In genomic region chr16:4682628-4683179, GRCm38 (mm10) we compare ENCODE assay signal across 8 mouse cellular contexts. TPM values are rescaled to one million over a fixed set of nuclear protein-coding genes. Genes with fewer than 3 reads are reported as not detected.
DNase-seq lines count a peak whose midpoint lies in the region; ATAC-seq and TF ChIP-seq lines count a peak whose summit lies in the region.

No protein-coding gene starts in this region.

- peaks cover 11% of the 10 kb centered on the region for H3K36me3 ChIP-seq in hindbrain, embryonic 10.5 days
- H3K36me3 ChIP-seq in hindbrain, embryonic 11.5 days (ENCODE audit: control insufficient read depth, insufficient read depth, low read length): no peaks in the 10 kb centered on the region
- peaks cover 2% of the 10 kb centered on the region; the same call in 1 of the 2 replicates for H3K36me3 ChIP-seq in hindbrain, embryonic 16.5 days (ENCODE audit: control insufficient read depth, insufficient read depth, low read length)
- peaks cover 3% of the 10 kb centered on the region; the same call in 1 of the 2 replicates for H3K36me3 ChIP-seq in midbrain, embryonic 15.5 days (replicated peaks)

- no peak for TF ChIP-seq POLR2A in bone marrow macrophage, adult 2 months (IDR thresholded peaks at IDR 0.05; ENCODE audit: borderline replicate concordance, low read depth, low read length)

- no peak overlapping the region; the same call in 1 of the 2 replicates for H3K9ac ChIP-seq in hindbrain, embryonic 11.5 days (ENCODE audit: low read depth, low read length)
- H3K9ac ChIP-seq in hindbrain, embryonic 16.5 days (ENCODE audit: low read depth, low read length): no peak overlapping the region
- no peak overlapping the region for H3K9ac ChIP-seq in midbrain, embryonic 15.5 days

- 0 out of 2 replicates have a peak, but pooled peaks cover 4% of the 10 kb centered on the region for H3K27me3 ChIP-seq in hindbrain, embryonic 10.5 days (ENCODE audit: insufficient read depth, poor library complexity, severe bottlenecking)
- H3K27me3 ChIP-seq in hindbrain, embryonic 11.5 days (ENCODE audit: control insufficient read depth, insufficient read depth, low read length): no peaks in the 10 kb centered on the region
- no peaks in the 10 kb centered on the region for H3K27me3 ChIP-seq in hindbrain, embryonic 16.5 days (replicated peaks; ENCODE audit: control insufficient read depth, insufficient read depth, low read length)
- H3K27me3 ChIP-seq in midbrain, embryonic 15.5 days (replicated peaks): no peaks in the 10 kb centered on the region

- no peaks in the 10 kb centered on the region for H3K9me3 ChIP-seq in hindbrain, embryonic 10.5 days
- H3K9me3 ChIP-seq in hindbrain, embryonic 11.5 days (ENCODE audit: control insufficient read depth, low read length): no peaks in the 10 kb centered on the region
- H3K9me3 ChIP-seq in hindbrain, embryonic 16.5 days (ENCODE audit: control insufficient read depth, low read length): no peaks in the 10 kb centered on the region
- no peaks in the 10 kb centered on the region for H3K9me3 ChIP-seq in midbrain, embryonic 15.5 days

- H3K27ac ChIP-seq in hindbrain, embryonic 10.5 days: peak overlapping the region; percentile 92; the same call in 1 of the 2 replicates
- H3K27ac ChIP-seq in hindbrain, embryonic 11.5 days (ENCODE audit: low read depth, low read length): no peak overlapping the region
- H3K27ac ChIP-seq in bone marrow macrophage, adult 2 months (ENCODE audit: insufficient read depth, low read depth, low read length): peak overlapping the region; percentile 87
- H3K27ac ChIP-seq in hindbrain, embryonic 16.5 days (ENCODE audit: low read depth, low read length): no peak overlapping the region; the same call in 1 of the 2 replicates
- no peak overlapping the region for H3K27ac ChIP-seq in midbrain, embryonic 15.5 days

- H3K4me3 ChIP-seq in hindbrain, embryonic 10.5 days: peak overlapping the region; percentile 98; the same call in 1 of the 2 replicates
- no peak overlapping the region for H3K4me3 ChIP-seq in hindbrain, embryonic 11.5 days (ENCODE audit: low read depth, low read length)
- peak overlapping the region; percentile 82 for H3K4me3 ChIP-seq in bone marrow macrophage, adult 2 months (ENCODE audit: insufficient read depth, low read length)
- no peak overlapping the region for H3K4me3 ChIP-seq in hindbrain, embryonic 16.5 days (ENCODE audit: low read length)
- H3K4me3 ChIP-seq in midbrain, embryonic 15.5 days: peak overlapping the region; percentile 76

- peaks cover 40% of the 10 kb centered on the region for H3K4me1 ChIP-seq in hindbrain, embryonic 10.5 days (replicated peaks)
- H3K4me1 ChIP-seq in hindbrain, embryonic 11.5 days (replicated peaks; ENCODE audit: control insufficient read depth, insufficient read depth, low read length): peaks cover 7% of the 10 kb centered on the region
- H3K4me1 ChIP-seq in bone marrow macrophage, adult 2 months (ENCODE audit: control insufficient read depth, insufficient read depth, low read length): peaks cover 18% of the 10 kb centered on the region
- peaks cover 24% of the 10 kb centered on the region for H3K4me1 ChIP-seq in hindbrain, embryonic 16.5 days (ENCODE audit: control insufficient read depth, insufficient read depth, low read depth, low read length)
- H3K4me1 ChIP-seq in midbrain, embryonic 15.5 days: peaks cover 34% of the 10 kb centered on the region

- TF ChIP-seq CTCF in bone marrow macrophage, adult 2 months (IDR thresholded peaks at IDR 0.05; ENCODE audit: low read depth, low read length): no peak

- DNase-seq in hindbrain, embryonic 10.5 days (ENCODE audit: low spot score): no peak
- no peak for DNase-seq in hindbrain, embryonic 11.5 days (ENCODE audit: low spot score)
- DNase-seq in adrenal gland, adult 18-20 months (ENCODE audit: low spot score in 2 of 2): no peak
- DNase-seq in cerebellum, adult 9-11 months: no peak
- no peak for DNase-seq in kidney, postnatal 10 days

- 75% methylated on average over 4 of the region's 4 CpGs for WGBS in hindbrain, embryonic 10.5 days
- 76% methylated on average over 4 of the region's 4 CpGs for WGBS in hindbrain, embryonic 11.5 days
- 80% methylated on average over 4 of the region's 4 CpGs for WGBS in hindbrain, embryonic 16.5 days
- WGBS in midbrain, embryonic 15.5 days: 76% methylated on average over 4 of the region's 4 CpGs

- ATAC-seq in hindbrain, embryonic 11.5 days (ENCODE audit: low FRiP score): no peak
- ATAC-seq in hindbrain, embryonic 16.5 days: no peak
- no peak for ATAC-seq in midbrain, embryonic 15.5 days (replicated peaks)

- no peak overlapping the region for H3K4me2 ChIP-seq in hindbrain, embryonic 11.5 days (replicated peaks; ENCODE audit: low read depth, low read length)
- peak overlapping the region; percentile 75 for H3K4me2 ChIP-seq in hindbrain, embryonic 16.5 days (ENCODE audit: low read length)
- H3K4me2 ChIP-seq in midbrain, embryonic 15.5 days: peak overlapping the region; percentile 80; the same call in 1 of the 2 replicates

RNA-seq across cellular contexts. Expression of gene Coro7, which starts 3.1 kb away (rescaled TPM):
- polyA plus RNA-seq in hindbrain, embryonic 10.5 days (2016; fragmentation: Nextera tagmentation; extraction: Ambion mirVana): 24.4 and 25.5 TPM in 2 replicates
- polyA plus RNA-seq in hindbrain, embryonic 11.5 days (2014; fragmentation: Nextera tagmentation; extraction: Ambion mirVana): 14.4 and 15.0 TPM in 2 replicates
- polyA plus RNA-seq in bone marrow macrophage, adult 2 months (2012; ENCODE audit: insufficient read depth, insufficient read length, missing spikeins): 110 and 115 TPM in 2 replicates
- polyA plus RNA-seq in hindbrain, embryonic 16.5 days (2015; fragmentation: Nextera tagmentation; extraction: Ambion mirVana): 32.1 and 36.6 TPM in 2 replicates
- 32.1 and 33.2 TPM in 2 replicates for polyA plus RNA-seq in midbrain, embryonic 15.5 days (2015; fragmentation: Nextera tagmentation; extraction: Ambion mirVana)
- total RNA-seq in adrenal gland, adult 18-20 months (2021): 10 to 100 TPM; 21.0 to 25.7 TPM

RNA-seq across cellular contexts. Expression of gene Nmral1, which starts 36.5 kb away (rescaled TPM):
- polyA plus RNA-seq in hindbrain, embryonic 10.5 days (2016; fragmentation: Nextera tagmentation; extraction: Ambion mirVana): 192 and 203 TPM in 2 replicates
- polyA plus RNA-seq in hindbrain, embryonic 11.5 days (2014; fragmentation: Nextera tagmentation; extraction: Ambion mirVana): 147 and 162 TPM in 2 replicates
- 16.0 and 18.7 TPM in 2 replicates for polyA plus RNA-seq in bone marrow macrophage, adult 2 months (2012; ENCODE audit: insufficient read depth, insufficient read length, missing spikeins)
- 53.7 and 58.2 TPM in 2 replicates for polyA plus RNA-seq in hindbrain, embryonic 16.5 days (2015; fragmentation: Nextera tagmentation; extraction: Ambion mirVana)
- 78.3 and 79.6 TPM in 2 replicates for polyA plus RNA-seq in midbrain, embryonic 15.5 days (2015; fragmentation: Nextera tagmentation; extraction: Ambion mirVana)
- total RNA-seq in adrenal gland, adult 18-20 months (2021): 1 to 10 TPM; 3.1 to 4.7 TPM

RNA-seq across cellular contexts. Expression of gene Dnaja3, which starts 42.9 kb away (rescaled TPM):
- 60.7 and 62.7 TPM in 2 replicates for polyA plus RNA-seq in hindbrain, embryonic 10.5 days (2016; fragmentation: Nextera tagmentation; extraction: Ambion mirVana)
- 49.1 and 54.0 TPM in 2 replicates for polyA plus RNA-seq in hindbrain, embryonic 11.5 days (2014; fragmentation: Nextera tagmentation; extraction: Ambion mirVana)
- 20.0 and 21.3 TPM in 2 replicates for polyA plus RNA-seq in bone marrow macrophage, adult 2 months (2012; ENCODE audit: insufficient read depth, insufficient read length, missing spikeins)
- 70.6 and 71.9 TPM in 2 replicates for polyA plus RNA-seq in hindbrain, embryonic 16.5 days (2015; fragmentation: Nextera tagmentation; extraction: Ambion mirVana)
- polyA plus RNA-seq in midbrain, embryonic 15.5 days (2015; fragmentation: Nextera tagmentation; extraction: Ambion mirVana): 62.1 and 65.5 TPM in 2 replicates
- 100 to 1,000 TPM; 132 to 145 TPM for total RNA-seq in adrenal gland, adult 18-20 months (2021)

RNA-seq across cellular contexts. Expression of gene Vasn, which starts 43.0 kb away (rescaled TPM):
- 10.3 and 12.6 TPM in 2 replicates for polyA plus RNA-seq in hindbrain, embryonic 10.5 days (2016; fragmentation: Nextera tagmentation; extraction: Ambion mirVana)
- polyA plus RNA-seq in hindbrain, embryonic 11.5 days (2014; fragmentation: Nextera tagmentation; extraction: Ambion mirVana): 7.9 and 9.4 TPM in 2 replicates
- polyA plus RNA-seq in bone marrow macrophage, adult 2 months (2012; ENCODE audit: insufficient read depth, insufficient read length, missing spikeins): 1.5 TPM in 1 of 2 replicates, not detected in the other
- 6.0 and 7.0 TPM in 2 replicates for polyA plus RNA-seq in hindbrain, embryonic 16.5 days (2015; fragmentation: Nextera tagmentation; extraction: Ambion mirVana)
- polyA plus RNA-seq in midbrain, embryonic 15.5 days (2015; fragmentation: Nextera tagmentation; extraction: Ambion mirVana): 5.2 and 5.8 TPM in 2 replicates
- 10 to 100 TPM; 10.0 to 15.3 TPM for total RNA-seq in adrenal gland, adult 18-20 months (2021)

RNA-seq across cellular contexts. Expression of gene Hmox2, which starts 43.5 kb away (rescaled TPM):
- polyA plus RNA-seq in hindbrain, embryonic 10.5 days (2016; fragmentation: Nextera tagmentation; extraction: Ambion mirVana): 84.6 and 93.3 TPM in 2 replicates
- polyA plus RNA-seq in hindbrain, embryonic 11.5 days (2014; fragmentation: Nextera tagmentation; extraction: Ambion mirVana): 91.3 and 96.4 TPM in 2 replicates
- polyA plus RNA-seq in bone marrow macrophage, adult 2 months (2012; ENCODE audit: insufficient read depth, insufficient read length, missing spikeins): 230 and 252 TPM in 2 replicates
- polyA plus RNA-seq in hindbrain, embryonic 16.5 days (2015; fragmentation: Nextera tagmentation; extraction: Ambion mirVana): 107 and 121 TPM in 2 replicates
- polyA plus RNA-seq in midbrain, embryonic 15.5 days (2015; fragmentation: Nextera tagmentation; extraction: Ambion mirVana): 101 and 103 TPM in 2 replicates
- total RNA-seq in adrenal gland, adult 18-20 months (2021): 10 to 100 TPM; 73.5 to 83.8 TPM

Comparison
In these comparisons a context has a peak if more than half of its experiments do, and no peak if none do; other contexts are left out.
1. H3K27ac ChIP-seq: peak in hindbrain, embryonic 10.5 days (single experiment) and bone marrow macrophage, adult 2 months (single experiment); none in hindbrain, embryonic 11.5 days (single experiment), hindbrain, embryonic 16.5 days (single experiment) and midbrain, embryonic 15.5 days (single experiment).
2. H3K4me3 ChIP-seq: peak in hindbrain, embryonic 10.5 days (single experiment), bone marrow macrophage, adult 2 months (single experiment) and midbrain, embryonic 15.5 days (single experiment); none in hindbrain, embryonic 11.5 days (single experiment) and hindbrain, embryonic 16.5 days (single experiment).